Mouse (Mus musculus) lung, adult 2 months (tissue): ENCODE measurements around the gene Clint1.

Experiments used
- CTCF ChIP-seq: fragments of 200-500 bp; IDR thresholded peaks from 2 replicates; pipeline ENCODE4 v1.5.1; 2011; ENCODE audit warnings: mild to moderate bottlenecking, low read length, control low read depth; ENCODE audit not compliant: insufficient read depth
- POLR2A ChIP-seq: fragments of 200-500 bp; IDR thresholded peaks from 2 replicates; pipeline ENCODE4 v1.6.1; 2011; ENCODE audit warnings: low read depth, mild to moderate bottlenecking, control low read depth, low read length, borderline replicate concordance; ENCODE audit errors: extremely low read depth

DNA sequence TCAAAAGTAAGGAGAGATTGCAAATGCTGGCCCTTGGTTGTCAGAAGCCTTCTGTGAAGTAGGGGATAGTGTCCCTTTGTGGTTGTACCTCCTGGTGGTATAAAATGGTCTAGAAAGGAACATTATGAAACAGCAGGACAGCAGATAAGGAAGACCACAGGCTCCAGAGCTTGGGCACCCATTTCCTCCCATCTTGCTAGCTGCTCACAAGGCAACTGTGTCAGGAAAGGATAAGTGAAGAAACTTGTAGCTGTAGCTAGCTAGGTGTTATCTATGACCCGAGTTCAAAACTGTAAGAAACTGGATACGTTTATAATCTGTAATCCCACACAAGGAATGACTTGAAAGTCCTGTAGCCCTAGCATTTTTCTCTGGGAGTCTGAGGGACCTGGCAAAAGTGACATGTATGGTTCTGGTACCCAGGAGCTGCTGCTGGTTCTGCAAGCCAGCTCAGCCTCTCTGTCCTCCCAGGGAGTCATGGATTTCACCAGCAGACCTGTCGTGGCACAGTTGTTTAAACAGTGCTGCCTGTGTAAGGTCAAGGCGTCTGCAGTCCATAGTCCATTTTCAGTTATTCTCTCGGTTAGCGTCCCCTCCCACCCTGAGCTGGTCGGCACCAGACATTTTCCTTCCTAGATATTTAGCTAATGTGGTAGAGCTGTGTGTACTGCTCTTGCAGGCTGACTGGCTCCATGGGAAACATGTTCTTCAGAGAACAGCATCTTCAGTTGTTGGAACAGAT lies 3.7 kb downstream of the Clint1 start:
- TF ChIP-seq CTCF (no peak), POLR2A (no peak)
